ENCODE assay signal across 8 mouse cellular contexts in the genomic region with DNA sequence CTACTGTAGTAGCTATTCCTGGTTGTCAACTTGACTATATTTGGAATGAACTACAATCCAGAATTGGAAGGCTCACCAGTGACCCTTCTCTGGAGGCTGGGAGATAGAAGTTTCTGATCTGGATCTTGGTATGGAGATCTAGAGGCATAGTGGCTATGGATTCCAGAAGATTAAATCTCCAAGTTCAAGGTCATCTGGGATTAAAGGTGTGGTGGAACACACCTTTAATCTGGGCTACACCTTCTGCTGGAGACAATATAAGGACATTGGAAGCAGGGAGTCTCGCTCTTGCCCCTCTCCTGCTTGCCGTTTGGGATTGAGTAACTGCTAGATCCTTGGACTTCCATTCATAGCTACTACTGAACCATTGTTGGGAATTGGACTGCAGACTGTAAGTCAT. TPM values are rescaled to one million over a fixed set of nuclear protein-coding genes. Genes with fewer than 3 reads are reported as not detected.
A peak's percentile ranks its signal among the peaks of the same experiment; 100 is the strongest.
DNase-seq lines count a peak whose midpoint lies in the region; ATAC-seq and TF ChIP-seq lines count a peak whose summit lies in the region.
"Not testable (repeated sequence)": the region's sequence is repeated elsewhere in the genome, so short reads cannot be mapped to it uniquely, and the experiment has no call there.

Gene Pnpla8, plus strand, starts transcription at position 301 of the 400 bp plus-strand sequence.

- DNase-seq in G1E (ENCODE audit: low spot score); gastrocnemius, postnatal 10 days; heart, postnatal 25 days (ENCODE audit: low spot score): not testable (repeated sequence)

- not testable (repeated sequence) for H3K36me3 ChIP-seq in G1E (replicated peaks); embryonic facial prominence, embryonic 12.5 days; kidney, embryonic 16.5 days (ENCODE audit: insufficient read depth, low read length); limb, embryonic 13.5 days; stomach, embryonic 14.5 days (ENCODE audit: control insufficient read depth, insufficient read depth, low read length)

- not testable (repeated sequence) for H3K27ac ChIP-seq in embryonic facial prominence, embryonic 12.5 days; kidney, embryonic 16.5 days (ENCODE audit: low read length); limb, embryonic 13.5 days; stomach, embryonic 14.5 days (ENCODE audit: low read length)

- not testable (repeated sequence) for H3K27me3 ChIP-seq in G1E (ENCODE audit: insufficient read depth, low read length); embryonic facial prominence, embryonic 12.5 days; kidney, embryonic 16.5 days (ENCODE audit: insufficient read depth, low read length); stomach, embryonic 14.5 days (ENCODE audit: control insufficient read depth, insufficient read depth, low read length)
- peaks cover 18% of the 10 kb centered on the region for H3K27me3 ChIP-seq in limb, embryonic 13.5 days

- WGBS in embryonic facial prominence, embryonic 12.5 days, result 85% methylated on average over 2 of the region's 2 CpGs
- WGBS in kidney, embryonic 16.5 days, result 90% methylated on average over 2 of the region's 2 CpGs
- WGBS in limb, embryonic 13.5 days, result 87% methylated on average over 2 of the region's 2 CpGs
- WGBS in stomach, embryonic 14.5 days, result 90% methylated on average over 2 of the region's 2 CpGs

- H3K4me3 ChIP-seq in G1E (ENCODE audit: low read depth, low read length), result not testable (repeated sequence)
- H3K4me3 ChIP-seq in embryonic facial prominence, embryonic 12.5 days, result peak within 1 kb of the TSS; percentile 70
- H3K4me3 ChIP-seq in kidney, embryonic 16.5 days (ENCODE audit: low read length), result peak within 1 kb of the TSS; percentile 68
- peak within 1 kb of the TSS; percentile 62 for H3K4me3 ChIP-seq in limb, embryonic 13.5 days
- H3K4me3 ChIP-seq in stomach, embryonic 14.5 days (ENCODE audit: low read depth, low read length), result peak within 1 kb of the TSS; percentile 57

- H3K4me2 ChIP-seq in embryonic facial prominence, embryonic 12.5 days (replicated peaks), result peak within 1 kb of the TSS; percentile 83
- H3K4me2 ChIP-seq in kidney, embryonic 16.5 days (replicated peaks; ENCODE audit: low read depth, low read length), result peak within 1 kb of the TSS; percentile 80
- H3K4me2 ChIP-seq in limb, embryonic 13.5 days (replicated peaks), result peak within 1 kb of the TSS; percentile 87
- peak within 1 kb of the TSS; percentile 71 for H3K4me2 ChIP-seq in stomach, embryonic 14.5 days (replicated peaks; ENCODE audit: low read depth, low read length)

- H3K4me1 ChIP-seq in G1E (ENCODE audit: insufficient read depth, low read depth, low read length); embryonic facial prominence, embryonic 12.5 days; kidney, embryonic 16.5 days (ENCODE audit: insufficient read depth, low read length); limb, embryonic 13.5 days; stomach, embryonic 14.5 days (ENCODE audit: control insufficient read depth, insufficient read depth, low read length): not testable (repeated sequence)

- intact Hi-C loops in heart, postnatal 25 days (cut with DNase I), result not testable (repeated sequence)

- TF ChIP-seq CTCF in G1E (IDR thresholded peaks at IDR 0.05; ENCODE audit: low read depth, low read length), result not testable (repeated sequence)

- not testable (repeated sequence) for ATAC-seq in G1E (ENCODE audit: extremely low read depth, insufficient number of reproducible peaks, low FRiP score, poor library complexity, severe bottlenecking); embryonic facial prominence, embryonic 12.5 days (ENCODE audit: insufficient number of reproducible peaks, insufficient read depth, low FRiP score, low TSS enrichment); kidney, embryonic 16.5 days (ENCODE audit: low FRiP score, low TSS enrichment); limb, embryonic 13.5 days (ENCODE audit: low FRiP score, low read depth); megakaryocyte-erythroid progenitor cell, adult 5-6 weeks (replicated peaks; ENCODE audit: low FRiP score, low TSS enrichment, poor library complexity, severe bottlenecking); stomach, embryonic 14.5 days (ENCODE audit: insufficient number of reproducible peaks, insufficient read depth, low FRiP score, low read depth)

- H3K9ac ChIP-seq in embryonic facial prominence, embryonic 12.5 days, result peak within 1 kb of the TSS; percentile 72
- peak within 1 kb of the TSS; percentile 84 for H3K9ac ChIP-seq in kidney, embryonic 16.5 days (replicated peaks; ENCODE audit: low read length)
- H3K9ac ChIP-seq in limb, embryonic 13.5 days, result peak within 1 kb of the TSS; percentile 75
- peak within 1 kb of the TSS; percentile 47 for H3K9ac ChIP-seq in stomach, embryonic 14.5 days (replicated peaks; ENCODE audit: low read depth, low read length)

- not testable (repeated sequence) for H3K9me3 ChIP-seq in G1E (replicated peaks); embryonic facial prominence, embryonic 12.5 days; kidney, embryonic 16.5 days (ENCODE audit: low read length); limb, embryonic 13.5 days; stomach, embryonic 14.5 days (ENCODE audit: control insufficient read depth, low read depth, low read length)

RNA-seq across cellular contexts. Expression of gene Pnpla8, which starts in this region (rescaled TPM):
- total RNA-seq in G1E (2014; fragmentation: Nextera tagmentation) (73.7 and 89.0 TPM in 2 replicates), G1E (2017) (55.0 and 61.8 TPM in 2 replicates)
- polyA plus RNA-seq in G1E (2012), result 4.0 and 8.6 TPM in 2 replicates
- 62.4 and 72.3 TPM in 2 replicates for polyA plus RNA-seq in embryonic facial prominence, embryonic 12.5 days (2016; fragmentation: Nextera tagmentation; extraction: Ambion mirVana)
- 10 to 100 TPM; 58.3 to 68.8 TPM for total RNA-seq in gastrocnemius, postnatal 10 days (2021)
- total RNA-seq in heart, postnatal 25 days (2021), result 100 to 1,000 TPM; 132 to 142 TPM
- polyA plus RNA-seq in kidney, embryonic 16.5 days (2015; fragmentation: Nextera tagmentation; extraction: Ambion mirVana), result 78.0 and 81.1 TPM in 2 replicates
- polyA plus RNA-seq in limb, embryonic 13.5 days (2015; fragmentation: Nextera tagmentation; extraction: Ambion mirVana), result 61.8 and 68.3 TPM in 2 replicates
- total RNA-seq in megakaryocyte-erythroid progenitor cell, adult 5-6 weeks (2014; fragmentation: Nextera tagmentation), result 22.4 and 26.2 TPM in 2 replicates
- total RNA-seq in megakaryocyte-erythroid progenitor cell, adult 5-6 weeks (2017), result 37.3 and 51.8 TPM in 2 replicates
- 60.9 and 65.8 TPM in 2 replicates for polyA plus RNA-seq in stomach, embryonic 14.5 days (2014; fragmentation: Nextera tagmentation; extraction: Ambion mirVana)
